Mouse (Mus musculus) megakaryocyte, embryonic 14.5 days (primary cell): ENCODE data around the gene Krt23. TPM values are rescaled to one million over a fixed set of nuclear protein-coding genes. Genes with fewer than 3 reads are reported as not detected.

Source experiments
- H3K27me3 ChIP-seq: replicated peaks from 2 replicates; pipeline ENCODE3; 2012; ENCODE audit warnings: inconsistent platforms
- H3K36me3 ChIP-seq: replicated peaks from 2 replicates; pipeline ENCODE3; 2012; ENCODE audit warnings: low read length, inconsistent platforms, mixed read lengths
- H3K4me1 ChIP-seq: 2 replicates; pipeline ENCODE4 v1.6.1; 2012; ENCODE audit warnings: inconsistent platforms
- H3K4me3 ChIP-seq: replicated peaks from 2 replicates; pipeline ENCODE3; 2012; ENCODE audit warnings: moderate library complexity, mild to moderate bottlenecking, inconsistent platforms
- H3K9me3 ChIP-seq: 2 replicates; pipeline ENCODE4 v1.6.1; 2012; ENCODE audit warnings: inconsistent platforms
- FLI1 ChIP-seq: IDR thresholded peaks from 2 replicates; pipeline ENCODE4 v1.6.1; 2012; ENCODE audit warnings: low read length, inconsistent platforms, mixed read lengths
- GATA1 ChIP-seq: IDR thresholded peaks from 3 replicates; pipeline ENCODE4 v1.6.1; 2012; ENCODE audit warnings: mixed read lengths, low read length, inconsistent platforms, borderline replicate concordance
- polyA plus RNA-seq: library from polyadenylated mRNA; stranded (reverse); fragments of >175 nt; gene quantifications from 2 replicates; pipeline ENCODE4 v1.2.3, GENCODE M21; 2012; ENCODE audit warnings: low replicate concordance; ENCODE audit not compliant: insufficient read depth

Krt23 gene
- polyA plus RNA-seq, 1 experiment: not detected

DNA sequence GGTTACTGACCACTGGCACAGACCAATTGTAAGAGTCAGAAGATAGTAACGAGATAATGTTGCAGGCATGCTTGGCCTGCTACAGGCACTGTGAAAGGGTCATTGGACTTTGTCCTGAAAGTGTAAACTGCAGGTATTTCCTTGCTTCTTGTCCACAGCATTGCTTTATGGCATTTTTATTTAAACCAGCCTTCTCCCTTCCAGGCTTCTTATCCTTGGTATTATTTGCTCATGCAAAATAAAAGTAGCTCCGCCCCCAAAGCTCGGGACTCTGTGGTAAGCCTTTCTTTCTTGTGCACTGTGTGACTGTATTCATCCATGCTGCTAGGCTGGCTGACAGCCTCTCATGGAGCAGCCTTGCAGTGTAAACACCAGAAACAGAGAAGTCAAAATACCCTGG, 3.7 kb downstream of the Krt23 start:
- H3K36me3 ChIP-seq: no peaks in the 10 kb centered on the region
- no peaks in the 10 kb centered on the region for H3K9me3 ChIP-seq
- no peaks in the 10 kb centered on the region for H3K4me1 ChIP-seq
- TF ChIP-seq GATA1: no peak
- no peak for TF ChIP-seq FLI1
- H3K27me3 ChIP-seq: peaks cover 5% of the 10 kb centered on the region
- H3K4me3 ChIP-seq: no peak overlapping the region

DNA sequence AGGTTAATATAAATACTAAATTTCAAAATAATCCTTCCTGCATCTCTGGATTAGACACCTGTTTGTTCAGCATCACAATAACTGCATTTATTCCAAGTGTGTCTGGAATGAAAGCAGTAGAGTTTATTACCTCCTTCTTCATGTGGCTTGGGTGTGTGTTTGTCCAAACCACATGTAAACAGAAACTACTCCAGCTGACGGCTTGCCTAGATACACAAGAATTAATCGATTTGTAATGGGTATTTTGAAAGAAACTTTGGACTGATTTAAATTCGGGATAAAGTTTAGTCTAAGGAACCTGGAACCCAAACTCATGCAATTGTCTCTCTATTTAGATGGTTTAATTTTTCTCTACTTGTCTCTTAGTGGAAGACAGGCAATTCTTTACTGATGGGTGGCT, 18.0 kb downstream of the Krt23 start:
- Histone ChIP-seq H3K36me3 (no peaks in the 10 kb centered on the region), H3K4me3 (no peak overlapping the region), H3K9me3 (no peaks in the 10 kb centered on the region), H3K27me3 (no peaks in the 10 kb centered on the region), H3K4me1 (no peaks in the 10 kb centered on the region)
- no peak for TF ChIP-seq GATA1
- no peak for TF ChIP-seq FLI1

- no peak overlapping the region for H3K4me3 ChIP-seq
- H3K27me3 ChIP-seq: no peaks in the 10 kb centered on the region
- TF ChIP-seq GATA1 (no peak), FLI1 (no peak)
Observed at GRCm38 (mm10) chr11:99473433-99473832, 19.5 kb downstream of the Krt23 start.

GRCm38 (mm10) chr11:99472405-99472804, 20.5 kb downstream of the Krt23 start:
- no peaks in the 10 kb centered on the region for H3K9me3 ChIP-seq
- no peak overlapping the region for H3K4me3 ChIP-seq
- TF ChIP-seq FLI1: no peak
- TF ChIP-seq GATA1: no peak
- peaks cover 4% of the 10 kb centered on the region for H3K27me3 ChIP-seq
- H3K36me3 ChIP-seq: no peaks in the 10 kb centered on the region
- no peaks in the 10 kb centered on the region for H3K4me1 ChIP-seq

More at GRCm38 (mm10) chr11:99473433-99473832, 19.5 kb downstream of the Krt23 start:
- H3K9me3 ChIP-seq: no peaks in the 10 kb centered on the region
- H3K4me1 ChIP-seq: no peaks in the 10 kb centered on the region
- no peaks in the 10 kb centered on the region for H3K36me3 ChIP-seq

- Histone ChIP-seq H3K4me3 (no peak overlapping the region), H3K36me3 (no peaks in the 10 kb centered on the region), H3K4me1 (no peaks in the 10 kb centered on the region), H3K9me3 (no peaks in the 10 kb centered on the region), H3K27me3 (peaks cover 4% of the 10 kb centered on the region)
- no peak for TF ChIP-seq GATA1
- no peak for TF ChIP-seq FLI1
Observed at GRCm38 (mm10) chr11:99471946-99472345, 21.0 kb downstream of the Krt23 start.

- no peaks in the 10 kb centered on the region for H3K9me3 ChIP-seq
- H3K4me1 ChIP-seq: no peaks in the 10 kb centered on the region
- no peak overlapping the region for H3K4me3 ChIP-seq
- H3K36me3 ChIP-seq: no peaks in the 10 kb centered on the region
- H3K27me3 ChIP-seq: peaks cover 6% of the 10 kb centered on the region
- TF ChIP-seq FLI1: no peak
- TF ChIP-seq GATA1: no peak
Observed at GRCm38 (mm10) chr11:99469228-99469627, 23.7 kb downstream of the Krt23 start.

GRCm38 (mm10) chr11:99468566-99468965, 24.4 kb downstream of the Krt23 start:
- TF ChIP-seq GATA1 (no peak), FLI1 (no peak)
- no peaks in the 10 kb centered on the region for H3K9me3 ChIP-seq
- peaks cover 6% of the 10 kb centered on the region for H3K27me3 ChIP-seq
- H3K36me3 ChIP-seq: no peaks in the 10 kb centered on the region
- no peak overlapping the region for H3K4me3 ChIP-seq
- no peaks in the 10 kb centered on the region for H3K4me1 ChIP-seq

DNA sequence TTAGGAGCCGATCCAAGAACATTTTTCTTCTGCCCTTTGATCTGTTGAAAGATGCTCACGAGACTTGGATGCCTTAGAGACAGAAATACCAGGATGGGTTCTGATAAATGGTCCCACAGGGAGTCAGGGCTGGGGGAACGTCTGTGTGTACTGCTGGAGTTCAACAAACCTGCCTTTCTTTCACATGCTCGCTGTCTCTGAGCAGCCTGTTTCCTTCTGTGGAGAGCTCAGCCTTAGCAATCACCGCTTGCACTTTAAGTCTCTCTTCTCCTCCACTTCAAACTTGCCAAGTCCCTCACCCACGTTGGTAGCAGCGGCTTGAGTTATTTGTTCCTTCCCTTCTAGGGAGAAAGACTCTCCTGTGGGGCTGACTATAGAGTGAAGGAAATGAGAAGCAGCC, 26.6 kb downstream of the Krt23 start:
- TF ChIP-seq GATA1 (no peak), FLI1 (no peak)
- no peaks in the 10 kb centered on the region for H3K36me3 ChIP-seq
- no peak overlapping the region for H3K4me3 ChIP-seq
- H3K9me3 ChIP-seq: no peaks in the 10 kb centered on the region
- H3K27me3 ChIP-seq: peaks cover 6% of the 10 kb centered on the region
- H3K4me1 ChIP-seq: no peaks in the 10 kb centered on the region

DNA sequence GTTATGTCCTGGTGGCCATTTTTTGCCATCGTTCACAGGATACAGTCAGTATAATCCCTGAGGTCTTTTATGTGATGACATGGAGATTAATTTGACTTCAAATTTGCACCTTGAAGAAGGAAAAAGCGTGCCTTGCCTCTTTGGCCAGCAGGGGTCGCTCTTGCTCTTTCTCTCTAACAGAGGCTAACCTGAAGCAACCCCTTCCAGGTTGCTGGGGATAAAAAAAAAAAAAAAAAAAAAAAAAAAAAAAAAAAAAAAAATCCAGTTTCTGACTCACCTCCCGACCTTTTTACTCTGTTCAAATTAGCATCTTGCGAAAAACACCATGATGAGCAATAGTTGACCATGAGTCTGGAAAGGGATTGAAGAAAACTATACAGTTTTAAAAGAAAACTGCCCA, 28.1 kb downstream of the Krt23 start:
- H3K4me1 ChIP-seq: no peaks in the 10 kb centered on the region
- peaks cover 6% of the 10 kb centered on the region for H3K27me3 ChIP-seq
- no peaks in the 10 kb centered on the region for H3K9me3 ChIP-seq
- H3K4me3 ChIP-seq: no peak overlapping the region
- no peaks in the 10 kb centered on the region for H3K36me3 ChIP-seq
- TF ChIP-seq GATA1: no peak
- no peak for TF ChIP-seq FLI1

DNA sequence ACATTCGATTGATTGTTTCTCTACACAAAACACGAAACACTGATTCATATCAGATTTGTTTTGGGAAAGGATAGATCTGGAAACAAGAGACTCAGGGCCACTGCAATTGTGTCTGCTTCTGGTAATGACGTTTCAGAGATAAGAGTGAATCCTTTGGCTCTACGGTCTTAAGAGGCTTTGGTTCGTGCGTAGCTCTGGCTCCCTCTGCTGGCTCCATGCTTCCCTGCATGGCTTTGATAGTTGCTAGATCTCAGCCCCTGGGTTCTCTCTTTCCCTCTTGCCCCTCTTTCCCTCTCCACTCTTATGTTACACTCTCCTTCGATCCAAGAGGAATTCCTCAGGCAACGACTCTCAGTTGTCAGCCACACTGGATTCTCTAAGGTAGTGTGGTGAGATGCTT, 29.8 kb downstream of the Krt23 start:
- Histone ChIP-seq H3K36me3 (no peaks in the 10 kb centered on the region), H3K4me1 (no peaks in the 10 kb centered on the region), H3K27me3 (peaks cover 6% of the 10 kb centered on the region), H3K9me3 (no peaks in the 10 kb centered on the region), H3K4me3 (no peak overlapping the region)
- TF ChIP-seq GATA1 (no peak), FLI1 (no peak)

DNA sequence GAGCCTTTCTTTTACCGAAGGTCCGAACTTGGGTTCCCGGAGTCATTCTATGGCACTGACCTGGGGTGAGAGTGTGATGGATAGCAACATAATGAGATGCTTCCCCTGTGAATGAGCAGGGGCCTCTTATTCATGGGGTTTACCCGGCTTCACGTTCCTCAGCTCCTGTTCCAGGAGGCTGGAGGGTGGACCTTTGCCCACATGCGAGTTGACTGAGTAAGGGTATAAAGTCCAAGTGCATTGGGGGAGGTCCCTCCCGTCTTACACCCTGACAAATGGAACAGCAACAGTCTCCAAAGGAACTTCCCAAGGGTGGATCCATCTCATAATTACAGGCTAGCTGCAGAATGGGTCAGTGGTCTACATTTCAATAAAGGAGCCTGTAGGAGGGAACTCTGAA, 31.2 kb downstream of the Krt23 start:
- TF ChIP-seq GATA1: no peak
- no peak for TF ChIP-seq FLI1
- Histone ChIP-seq H3K36me3 (no peaks in the 10 kb centered on the region), H3K4me3 (no peak overlapping the region), H3K4me1 (no peaks in the 10 kb centered on the region), H3K9me3 (no peaks in the 10 kb centered on the region), H3K27me3 (peaks cover 2% of the 10 kb centered on the region)
